Mouse (Mus musculus): ENCODE data around the gene Sfrp5. TPM values are rescaled to one million over a fixed set of nuclear protein-coding genes. Genes with fewer than 3 reads are reported as not detected.

Gene Sfrp5
- polyA plus RNA-seq, 1 experiment from 2014 or later: 0.09 TPM

Other genes with a start within 250 kb of the Sfrp5 start
- gene Mms19, start 221.1 kb downstream of the Sfrp5 start, polyA plus RNA-seq (2014; fragmentation: Nextera tagmentation; extraction: Ambion mirVana): 38.2 and 39.9 TPM in 2 replicates
- gene Ubtd1, start 220.5 kb downstream of the Sfrp5 start, polyA plus RNA-seq (2014; fragmentation: Nextera tagmentation; extraction: Ambion mirVana): 8.5 and 9.7 TPM in 2 replicates
- not detected in 2 replicates for gene Ankrd2, start 166.3 kb downstream of the Sfrp5 start, polyA plus RNA-seq (2014; fragmentation: Nextera tagmentation; extraction: Ambion mirVana)
- gene Hoga1, start 156.6 kb downstream of the Sfrp5 start, polyA plus RNA-seq (2014; fragmentation: Nextera tagmentation; extraction: Ambion mirVana): 1.1 and 1.9 TPM in 2 replicates
- gene 4933411K16Rik, start 150.0 kb downstream of the Sfrp5 start, polyA plus RNA-seq (2014; fragmentation: Nextera tagmentation; extraction: Ambion mirVana): 0.13 TPM in 1 of 2 replicates, not detected in the other
- gene Morn4, start 115.9 kb downstream of the Sfrp5 start, polyA plus RNA-seq (2014; fragmentation: Nextera tagmentation; extraction: Ambion mirVana): 52.9 and 63.1 TPM in 2 replicates
- 29.0 and 30.7 TPM in 2 replicates for gene Pi4k2a, start 111.8 kb downstream of the Sfrp5 start, polyA plus RNA-seq (2014; fragmentation: Nextera tagmentation; extraction: Ambion mirVana)
- gene Avpi1, start 73.2 kb downstream of the Sfrp5 start, polyA plus RNA-seq (2014; fragmentation: Nextera tagmentation; extraction: Ambion mirVana): 15.6 and 16.3 TPM in 2 replicates
- 8.7 and 9.7 TPM in 2 replicates for gene Marveld1, start 54.9 kb downstream of the Sfrp5 start, polyA plus RNA-seq (2014; fragmentation: Nextera tagmentation; extraction: Ambion mirVana)
- gene Zfyve27, start 38.3 kb downstream of the Sfrp5 start, polyA plus RNA-seq (2014; fragmentation: Nextera tagmentation; extraction: Ambion mirVana): 22.4 and 23.1 TPM in 2 replicates
- gene Golga7b, start 45.3 kb upstream of the Sfrp5 start, polyA plus RNA-seq (2014; fragmentation: Nextera tagmentation; extraction: Ambion mirVana): 2.4 and 3.7 TPM in 2 replicates
- 3.2 and 4.0 TPM in 2 replicates for gene Crtac1, start 229.5 kb upstream of the Sfrp5 start, polyA plus RNA-seq (2014; fragmentation: Nextera tagmentation; extraction: Ambion mirVana)